Mouse (Mus musculus): ENCODE data around the gene Tspan17.
A peak's percentile ranks its signal among the peaks of the same experiment; 100 is the strongest.
"Not testable (repeated sequence)": the region's sequence is repeated elsewhere in the genome, so short reads cannot be mapped to it uniquely, and the experiment has no call there.

Gene Tspan17

GRCm38 (mm10) chr13:54765281-54766191 is 23.6 kb upstream of the Tspan17 start:
- DNase-seq: peak; percentile 79

DNA sequence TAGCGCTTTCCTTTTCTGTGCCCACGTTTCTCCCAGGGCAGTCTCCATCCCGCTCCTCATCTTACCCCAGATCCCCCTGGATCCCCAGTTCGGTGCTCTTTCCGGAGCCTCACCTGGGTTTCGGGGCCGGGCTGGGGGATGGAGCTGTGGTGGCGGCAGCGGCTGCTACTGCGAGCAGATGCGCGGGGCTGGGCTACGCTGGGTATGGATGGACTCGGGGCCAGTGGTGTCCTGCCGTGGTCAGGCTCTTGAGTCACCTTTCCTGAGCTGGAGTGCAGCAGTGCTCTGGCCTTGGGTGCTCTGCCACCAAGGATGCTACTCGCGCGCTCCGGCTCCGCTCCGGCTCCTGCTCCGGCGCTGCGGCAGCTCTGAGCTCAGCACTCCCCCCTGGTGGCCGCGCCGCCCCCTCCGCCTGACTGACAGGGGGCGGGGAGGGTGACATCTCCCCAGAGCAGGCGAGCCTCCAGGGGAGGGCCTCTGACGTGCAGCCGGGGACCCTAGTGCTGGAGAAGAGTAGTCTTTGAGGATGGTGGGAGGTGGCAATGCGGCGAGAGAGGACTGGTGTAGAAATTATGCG is 22.9 kb upstream of the Tspan17 start, which contains the start of gene Sncb:
Gene Sncb (minus strand): TSS at position 404 of the 577 bp plus-strand sequence.
- peak; percentile 95 to 96 for DNase-seq

DNA sequence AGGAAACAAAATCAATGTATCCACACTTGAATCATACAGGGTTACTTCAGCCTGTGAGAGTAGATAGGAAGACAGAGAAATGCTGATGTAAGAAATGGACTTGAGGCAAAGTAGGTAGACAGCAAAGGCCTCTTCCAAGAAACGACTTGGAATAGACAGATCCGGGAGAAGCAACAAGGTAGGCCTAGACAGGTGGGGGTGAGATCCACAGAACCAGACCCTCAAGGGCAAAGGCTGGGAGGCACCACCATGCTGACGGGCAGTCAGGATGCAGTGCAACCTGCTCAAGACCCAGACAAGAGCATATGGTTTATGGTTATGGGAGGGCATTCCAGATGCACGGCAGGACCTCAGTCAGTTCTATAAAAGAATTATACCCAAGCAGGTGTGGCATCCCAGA is 22.2 kb upstream of the Tspan17 start:
- peak in 1 of 2 experiments; percentile 19 for DNase-seq

DNA sequence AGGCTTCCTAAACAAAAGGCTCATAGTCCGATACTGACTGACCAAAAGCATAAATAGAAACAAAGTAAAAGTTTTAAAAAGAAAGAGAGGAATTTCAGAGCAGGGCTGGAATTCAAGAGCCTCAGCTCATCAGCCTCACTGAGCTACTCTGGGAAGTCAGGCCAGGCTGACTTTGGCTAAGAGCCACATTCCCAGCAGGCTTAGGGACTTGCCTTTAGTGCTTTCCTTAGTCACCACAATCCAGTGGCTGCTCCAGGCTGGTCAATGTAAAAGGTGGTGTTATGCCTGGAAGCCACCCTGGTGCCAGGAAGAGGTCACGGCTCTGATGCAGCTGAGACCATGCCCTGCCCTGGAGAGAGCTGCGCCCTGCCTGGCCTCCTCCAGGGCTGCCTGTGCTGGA is 8.6 kb upstream of the Tspan17 start:
- peak; percentile 82 to 89 for DNase-seq

DNA sequence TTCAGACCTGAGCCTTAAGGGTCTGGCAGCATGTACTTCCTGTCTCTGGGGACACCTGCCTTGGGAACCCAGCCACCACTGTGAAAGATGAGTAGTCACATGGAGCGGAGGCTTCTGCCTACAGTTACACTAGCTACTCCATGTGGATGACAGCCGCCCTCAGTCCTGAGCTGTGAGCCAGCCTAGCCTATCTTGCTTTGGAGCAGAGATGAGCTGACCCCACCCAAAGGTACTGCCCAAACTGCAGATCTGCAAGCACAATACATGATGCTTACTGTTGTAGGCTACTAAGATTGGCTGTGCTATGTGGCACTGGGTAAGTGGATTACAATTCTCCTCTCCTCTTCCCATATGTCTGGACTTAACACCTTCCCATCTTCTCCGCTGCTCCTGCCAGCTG is 8.1 kb upstream of the Tspan17 start:
- DNase-seq: peak in 1 of 2 experiments; percentile 41

DNA sequence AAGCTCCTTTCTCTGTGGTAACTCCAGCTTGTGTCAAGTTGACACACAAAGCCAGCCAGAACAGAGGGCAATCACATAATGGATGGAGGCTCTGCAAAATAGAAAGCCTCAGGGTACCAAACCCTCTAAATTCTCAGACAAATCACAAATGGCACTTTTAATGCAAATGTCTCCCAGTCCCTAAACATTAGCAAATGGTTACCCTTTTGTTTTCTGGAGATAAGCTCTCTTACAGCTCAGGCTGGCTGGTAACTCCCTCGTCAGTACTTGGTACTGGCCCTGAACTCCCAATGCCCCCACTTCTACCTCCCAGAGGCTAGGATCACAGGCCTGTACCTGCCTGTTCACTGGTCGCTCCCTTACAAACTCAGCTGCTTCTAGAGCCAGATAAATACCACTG is 5.9 kb upstream of the Tspan17 start:
- no peak for DNase-seq

DNA sequence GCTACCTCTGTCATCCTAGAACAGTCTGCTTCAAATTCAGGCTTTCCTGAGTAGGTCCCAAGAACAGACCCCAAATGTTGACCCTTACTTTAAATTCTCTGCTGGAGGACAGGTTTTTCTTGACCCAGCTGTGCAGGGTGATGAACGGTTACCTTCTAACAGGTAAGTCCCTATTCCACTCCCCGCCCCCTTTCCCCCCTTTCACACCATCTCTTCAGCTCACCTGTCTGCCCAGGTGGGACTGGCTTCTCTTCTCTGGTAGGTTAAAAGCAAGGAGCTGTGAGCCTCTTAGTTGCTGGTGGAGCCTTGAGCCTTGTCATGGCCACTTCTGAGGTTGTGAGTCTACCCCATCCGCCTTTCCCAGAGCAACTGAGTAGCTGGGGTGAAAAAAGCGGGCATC is 5.5 kb upstream of the Tspan17 start, which contains the start of gene Eif4e1b:
Gene Eif4e1b (plus strand): TSS at position 301 of the 400 bp plus-strand sequence.
- DNase-seq: no peak

- not testable (repeated sequence) for DNase-seq
Observed at GRCm38 (mm10) chr13:54787591-54787990, 1.6 kb upstream of the Tspan17 start.

DNA sequence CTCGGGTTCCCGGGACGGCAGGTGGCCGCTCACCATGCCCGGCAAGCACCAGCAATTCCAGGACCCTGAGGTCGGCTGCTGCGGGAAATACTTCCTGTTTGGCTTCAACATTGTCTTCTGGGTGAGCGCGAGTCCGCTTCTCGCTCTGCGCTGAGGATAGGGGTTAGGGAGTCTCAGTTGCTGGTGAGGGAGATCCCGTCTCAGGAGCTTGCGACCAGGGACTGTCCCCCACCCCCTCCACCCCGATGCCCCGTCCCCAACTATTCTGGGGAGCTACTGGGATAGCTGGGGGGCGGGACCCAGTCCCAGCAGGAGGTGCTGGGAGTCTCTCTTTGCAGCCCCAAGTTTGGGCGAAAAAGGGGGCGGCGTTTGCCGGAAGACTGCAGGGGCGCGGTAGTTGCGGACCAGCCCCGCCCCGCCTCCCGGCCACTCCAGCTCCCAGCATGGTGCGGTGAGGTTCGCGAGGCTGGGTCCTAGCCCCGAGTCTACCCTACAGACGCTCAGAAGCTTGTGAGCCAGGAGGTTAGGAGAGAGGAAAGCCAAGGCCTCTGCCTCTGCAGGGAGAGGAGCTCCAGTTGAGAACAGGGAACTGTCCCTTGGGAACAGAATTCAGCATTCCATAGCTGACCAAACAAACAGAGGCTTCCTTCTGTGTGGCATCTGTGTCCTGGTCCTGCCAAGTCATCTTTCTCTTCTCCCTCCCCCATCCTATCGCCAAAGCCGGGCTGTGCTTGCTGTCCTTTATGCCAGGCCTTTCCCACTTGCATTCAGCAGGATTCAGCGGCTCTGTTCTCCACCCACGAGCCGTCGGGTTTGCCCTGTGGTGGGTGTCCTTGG is 602 bp downstream of the Tspan17 start:
- peak; percentile 83 to 86 for DNase-seq

- DNase-seq: peak; percentile 61 to 75
Observed at GRCm38 (mm10) chr13:54792259-54793230, 3.4 kb downstream of the Tspan17 start.

GRCm38 (mm10) chr13:54794002-54794577 is 4.9 kb downstream of the Tspan17 start:
- no peak for DNase-seq

- DNase-seq: no peak
Observed at GRCm38 (mm10) chr13:54794843-54795242, 5.7 kb downstream of the Tspan17 start.

DNA sequence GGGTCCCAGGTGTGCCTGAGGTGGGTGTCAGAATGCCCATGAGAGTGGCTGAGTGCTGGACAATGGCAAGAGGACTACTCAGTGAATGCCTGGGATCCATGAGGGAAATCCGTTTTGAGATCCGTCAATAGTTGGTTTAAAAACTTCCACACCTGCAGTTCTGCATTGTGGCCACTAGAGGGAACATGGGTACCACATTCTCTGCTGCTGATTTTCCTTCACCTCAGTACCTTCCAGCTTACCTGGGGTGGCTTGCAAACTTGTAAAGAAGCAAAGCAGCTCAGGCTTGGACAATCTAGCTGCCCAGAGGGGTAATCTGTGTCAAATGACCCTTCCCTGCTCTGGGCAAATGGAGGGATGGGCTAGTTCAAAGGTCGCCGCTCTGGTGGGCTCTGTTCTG is 8.2 kb downstream of the Tspan17 start:
- DNase-seq: peak; percentile 67 to 70

GRCm38 (mm10) chr13:54797861-54798643 is 8.9 kb downstream of the Tspan17 start:
- DNase-seq: no peak

DNA sequence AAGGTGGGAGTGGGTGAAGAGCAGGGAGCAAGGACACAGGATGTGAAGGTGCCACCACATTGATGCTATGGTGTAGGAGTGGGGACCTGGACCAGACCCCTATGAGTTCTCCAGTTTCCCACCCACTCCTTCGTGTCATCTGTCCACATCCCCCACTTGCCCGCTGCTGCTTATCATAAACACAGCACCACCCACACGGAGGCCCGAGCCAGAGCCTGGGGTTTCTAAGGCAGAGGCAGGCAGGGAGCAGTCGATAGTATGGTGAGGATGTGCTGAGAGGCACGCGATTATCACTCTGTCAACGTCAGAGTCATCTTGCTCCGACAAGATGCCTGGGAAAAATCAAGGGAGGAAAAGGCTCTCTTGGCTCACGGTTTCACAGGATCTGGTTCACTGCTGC is 9.6 kb downstream of the Tspan17 start:
- no peak for DNase-seq

DNA sequence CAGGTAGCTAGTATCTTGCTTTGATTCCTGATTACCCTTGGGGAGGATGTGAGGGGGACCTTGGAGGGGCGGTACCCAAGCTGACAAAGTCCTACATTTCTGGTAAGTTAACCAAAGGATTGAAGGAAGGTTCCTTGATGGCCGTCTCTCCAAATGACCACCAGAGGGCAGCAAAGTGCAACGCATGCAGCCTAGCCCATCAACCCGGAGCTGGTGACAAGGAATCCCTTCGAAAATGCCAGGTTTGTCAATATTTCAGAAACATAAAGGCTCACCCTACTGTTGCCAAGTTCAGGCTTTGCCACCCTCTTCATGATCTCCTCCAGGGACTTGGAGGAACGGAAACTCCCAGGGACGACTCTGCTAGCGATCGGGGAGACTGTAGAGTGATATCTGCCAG is 10.5 kb downstream of the Tspan17 start:
- peak; percentile 86 to 88 for DNase-seq

GRCm38 (mm10) chr13:54800206-54800605 is 11.0 kb downstream of the Tspan17 start:
- DNase-seq: no peak

DNA sequence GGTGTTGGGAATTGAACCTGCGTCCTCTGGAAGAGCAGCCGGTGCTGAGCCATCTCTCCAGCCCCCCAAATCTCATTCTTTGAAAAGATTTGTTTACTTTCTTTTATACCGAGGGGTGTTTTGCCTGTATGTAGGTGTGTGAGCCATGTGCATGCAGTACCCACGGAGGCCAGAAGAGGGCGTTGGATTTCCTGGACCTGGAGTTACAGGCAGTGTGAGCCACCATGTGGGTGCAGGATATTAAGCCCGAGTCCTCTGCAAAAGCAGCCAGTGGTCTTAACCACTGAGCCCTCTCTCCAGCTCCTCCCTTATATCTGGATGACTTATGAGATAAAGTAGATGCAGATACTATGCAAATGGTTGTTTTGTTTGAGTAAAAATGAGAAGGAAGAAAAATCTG is 13.8 kb downstream of the Tspan17 start:
- no peak for DNase-seq

GRCm38 (mm10) chr13:54805134-54805838 is 16.1 kb downstream of the Tspan17 start:
- DNase-seq: peak; percentile 71 to 76

DNA sequence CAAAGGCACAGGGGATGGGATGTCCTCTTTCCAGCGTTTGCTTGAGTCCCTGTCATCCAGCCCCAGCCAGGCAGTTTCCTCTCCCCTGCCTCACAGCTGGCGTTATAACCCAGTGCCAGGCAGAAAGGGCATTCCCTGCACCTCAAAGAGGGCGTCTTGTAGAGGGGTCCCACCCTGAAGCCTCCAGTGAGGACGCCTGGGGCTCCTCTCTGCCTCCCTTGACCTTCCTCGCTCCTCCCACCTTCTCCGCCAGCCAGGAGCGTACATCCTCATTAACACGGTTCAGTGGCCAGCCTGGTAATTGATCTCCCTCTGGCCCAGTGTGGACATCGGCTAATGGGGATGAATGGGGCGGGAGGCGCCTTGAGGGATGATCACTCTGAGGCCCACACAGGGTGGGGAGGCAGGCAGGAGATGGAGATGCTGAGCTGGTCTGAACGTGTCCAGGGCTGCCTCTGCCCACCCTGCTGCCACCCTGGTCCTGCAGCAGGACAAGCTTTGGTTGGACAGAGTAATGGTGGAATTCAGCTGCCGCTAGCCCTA is 17.3 kb downstream of the Tspan17 start:
- DNase-seq: no peak
